Mouse (Mus musculus) embryonic facial prominence, embryonic 13.5 days (tissue): ENCODE data around the gene 1700007K13Rik. TPM values are rescaled to one million over a fixed set of nuclear protein-coding genes. Genes with fewer than 3 reads are reported as not detected.
"Not testable (repeated sequence)": the region's sequence is repeated elsewhere in the genome, so short reads cannot be mapped to it uniquely, and the experiment has no call there.

Source experiments
- ATAC-seq: fragments of 200-750 bp; cut with Nextera tagmentation; 2 replicates; pipeline ENCODE4 v1.8.0; 2017; ENCODE audit warnings: low read depth; ENCODE audit not compliant: insufficient number of reproducible peaks, insufficient read depth, low FRiP score, low TSS enrichment
- H3K27ac ChIP-seq: fragments of 300-500 bp; sonication (generic); 2 replicates; pipeline ENCODE4 v1.5.1; 2015; ENCODE audit warnings: moderate library complexity, mild to moderate bottlenecking, inconsistent platforms
- H3K27me3 ChIP-seq: fragments of 300-500 bp; sonication (generic); 2 replicates; pipeline ENCODE4 v1.6.1; 2015; ENCODE audit warnings: mild to moderate bottlenecking, inconsistent platforms
- H3K36me3 ChIP-seq: fragments of 300-500 bp; sonication (generic); 2 replicates; pipeline ENCODE4 v1.6.1; 2015; ENCODE audit warnings: mild to moderate bottlenecking, inconsistent platforms
- H3K4me1 ChIP-seq: fragments of 300-500 bp; sonication (generic); 2 replicates; pipeline ENCODE4 v1.6.1; 2015; ENCODE audit warnings: inconsistent platforms
- H3K4me2 ChIP-seq: fragments of 300-500 bp; sonication (generic); 2 replicates; pipeline ENCODE4 v1.6.1; 2015; ENCODE audit warnings: moderate library complexity, mild to moderate bottlenecking, inconsistent platforms
- H3K4me3 ChIP-seq: fragments of 300-500 bp; sonication (generic); 2 replicates; pipeline ENCODE4 v1.5.1; 2015; ENCODE audit warnings: mild to moderate bottlenecking, inconsistent platforms
- H3K9ac ChIP-seq: fragments of 300-500 bp; sonication (generic); 2 replicates; pipeline ENCODE4 v1.6.1; 2015; ENCODE audit warnings: mild to moderate bottlenecking, inconsistent platforms
- H3K9me3 ChIP-seq: fragments of 300-500 bp; sonication (generic); 2 replicates; pipeline ENCODE4 v1.6.1; 2016; ENCODE audit warnings: inconsistent platforms
- WGBS: fragments of 180-500 bp; shearing (Covaris S2); methylation state at CpG from one replicate; pipeline ENCODE4 v1.1.7; 2015; ENCODE audit warnings: mixed read lengths; 5-methylcytosine and 5-hydroxymethylcytosine counted together
- polyA plus RNA-seq: library from polyadenylated mRNA; unstranded; fragments of >200 nt; fragmentation: Nextera tagmentation; extraction: Ambion mirVana; gene quantifications from 2 replicates; pipeline ENCODE4 v1.2.1, GENCODE M21; 2015

1700007K13Rik gene
- polyA plus RNA-seq, 1 experiment from 2014 or later, result 1.7 TPM

- ATAC-seq, result no peak
- Histone ChIP-seq H3K27me3 (no peaks in the 10 kb centered on the region), H3K4me3 (no peak within 1 kb of the TSS), H3K36me3 (no peaks in the 10 kb centered on the region), H3K9me3 (no peaks in the 10 kb centered on the region), H3K4me2 (no peak within 1 kb of the TSS), H3K9ac (no peak within 1 kb of the TSS), H3K4me1 (no peaks in the 10 kb centered on the region), H3K27ac (no peak within 1 kb of the TSS)
- WGBS, result 74% methylated on average over 5 of the region's 5 CpGs
Measured at GRCm38 (mm10) chr2:28496671-28497070, 30.5 kb upstream of the 1700007K13Rik start, which contains the start of gene Gbgt1. Gene Gbgt1 (plus strand): TSS chr2:28496891.

- 80% methylated on average over 16 of the region's 16 CpGs for WGBS
Measured at GRCm38 (mm10) chr2:28495801-28496595, 29.9 kb upstream of the 1700007K13Rik start.

GRCm38 (mm10) chr2:28495207-28495756 is 29.1 kb upstream of the 1700007K13Rik start:
- Histone ChIP-seq H3K9me3 (no peaks in the 10 kb centered on the region), H3K4me3 (no peak overlapping the region), H3K27ac (no peak overlapping the region), H3K9ac (no peak overlapping the region), H3K27me3 (no peaks in the 10 kb centered on the region), H3K4me1 (no peaks in the 10 kb centered on the region), H3K4me2 (no peak overlapping the region), H3K36me3 (no peaks in the 10 kb centered on the region)
- no peak for ATAC-seq
- WGBS, result 84% methylated on average over 14 of the region's 14 CpGs

More at GRCm38 (mm10) chr2:28495801-28496595, 29.9 kb upstream of the 1700007K13Rik start:
- H3K27ac ChIP-seq, result no peak overlapping the region
- H3K4me2 ChIP-seq, result no peak overlapping the region
- H3K9me3 ChIP-seq, result no peaks in the 10 kb centered on the region
- H3K27me3 ChIP-seq, result no peaks in the 10 kb centered on the region
- no peak overlapping the region for H3K4me3 ChIP-seq
- no peak for ATAC-seq
- no peaks in the 10 kb centered on the region for H3K4me1 ChIP-seq
- H3K36me3 ChIP-seq, result no peaks in the 10 kb centered on the region
- no peak overlapping the region for H3K9ac ChIP-seq

- H3K9ac ChIP-seq, result no peak overlapping the region
Measured at GRCm38 (mm10) chr2:28494521-28494920, 28.4 kb upstream of the 1700007K13Rik start.

GRCm38 (mm10) chr2:28483861-28484260 is 17.7 kb upstream of the 1700007K13Rik start:
- no peak overlapping the region for H3K4me3 ChIP-seq
- no peak overlapping the region for H3K4me2 ChIP-seq
- H3K27me3 ChIP-seq, result no peaks in the 10 kb centered on the region
- no peak for ATAC-seq
- H3K4me1 ChIP-seq, result no peaks in the 10 kb centered on the region
- no peaks in the 10 kb centered on the region for H3K36me3 ChIP-seq
- H3K9ac ChIP-seq, result no peak overlapping the region
- no peak overlapping the region for H3K27ac ChIP-seq
- WGBS, result 72% methylated on average over 2 of the region's 2 CpGs
- no peaks in the 10 kb centered on the region for H3K9me3 ChIP-seq

More at GRCm38 (mm10) chr2:28494521-28494920, 28.4 kb upstream of the 1700007K13Rik start:
- no peak for ATAC-seq
- H3K27ac ChIP-seq, result no peak overlapping the region
- H3K36me3 ChIP-seq, result no peaks in the 10 kb centered on the region
- no peaks in the 10 kb centered on the region for H3K9me3 ChIP-seq
- no peak overlapping the region for H3K4me2 ChIP-seq
- H3K27me3 ChIP-seq, result no peaks in the 10 kb centered on the region
- 88% methylated on average over 2 of the region's 2 CpGs for WGBS
- H3K4me3 ChIP-seq, result no peak overlapping the region
- H3K4me1 ChIP-seq, result no peaks in the 10 kb centered on the region

GRCm38 (mm10) chr2:28479208-28480204 is 13.4 kb upstream of the 1700007K13Rik start:
- Histone ChIP-seq H3K9me3 (no peaks in the 10 kb centered on the region), H3K27me3 (no peaks in the 10 kb centered on the region), H3K4me3 (no peak overlapping the region), H3K9ac (no peak overlapping the region), H3K4me1 (no peaks in the 10 kb centered on the region), H3K27ac (no peak overlapping the region), H3K36me3 (no peaks in the 10 kb centered on the region), H3K4me2 (no peak overlapping the region)
- ATAC-seq, result no peak
- WGBS, result 75% methylated on average over 20 of the region's 20 CpGs

GRCm38 (mm10) chr2:28477993-28478392 is 11.9 kb upstream of the 1700007K13Rik start:
- H3K9ac ChIP-seq, H3K4me1 ChIP-seq, H3K27ac ChIP-seq, H3K9me3 ChIP-seq, ATAC-seq, H3K4me2 ChIP-seq, H3K36me3 ChIP-seq, H3K4me3 ChIP-seq, H3K27me3 ChIP-seq: not testable (repeated sequence)
- 93% methylated on average over 5 of the region's 5 CpGs for WGBS

GRCm38 (mm10) chr2:28472011-28472410 is 5.9 kb upstream of the 1700007K13Rik start:
- H3K36me3 ChIP-seq, result peaks cover 43% of the 10 kb centered on the region
- H3K4me1 ChIP-seq, H3K4me2 ChIP-seq, H3K27ac ChIP-seq, ATAC-seq, H3K4me3 ChIP-seq, H3K9me3 ChIP-seq, H3K27me3 ChIP-seq, H3K9ac ChIP-seq: not testable (repeated sequence)
- 93% methylated on average over 8 of the region's 8 CpGs for WGBS

- ATAC-seq, result no peak
- Histone ChIP-seq H3K9ac (no peak overlapping the region), H3K4me1 (peaks cover 17% of the 10 kb centered on the region), H3K36me3 (peaks cover 43% of the 10 kb centered on the region), H3K9me3 (0 out of 2 replicates have a peak, but pooled peaks cover 3% of the 10 kb centered on the region), H3K4me3 (no peak overlapping the region), H3K27ac (no peak overlapping the region), H3K27me3 (0 out of 2 replicates have a peak, but pooled peaks cover under 1% of the 10 kb centered on the region), H3K4me2 (no peak overlapping the region)
- WGBS, result 88% methylated on average over 2 of the region's 2 CpGs
Measured at GRCm38 (mm10) chr2:28470591-28470990, 4.5 kb upstream of the 1700007K13Rik start.

- Histone ChIP-seq H3K27me3 (peaks cover 11% of the 10 kb centered on the region), H3K9ac (no peak overlapping the region), H3K4me2 (no peak overlapping the region), H3K4me1 (peaks cover 17% of the 10 kb centered on the region), H3K4me3 (no peak overlapping the region), H3K27ac (no peak overlapping the region), H3K36me3 (peaks cover 43% of the 10 kb centered on the region), H3K9me3 (0 out of 2 replicates have a peak, but pooled peaks cover 3% of the 10 kb centered on the region)
- 97% methylated on average over 14 of the region's 14 CpGs for WGBS
- ATAC-seq, result no peak
Measured at GRCm38 (mm10) chr2:28469461-28469860, 3.3 kb upstream of the 1700007K13Rik start.
